Mouse (Mus musculus): ENCODE data around the gene Gnptg. TPM values are rescaled to one million over a fixed set of nuclear protein-coding genes. Genes with fewer than 3 reads are reported as not detected.

Gene Gnptg
- polyA plus RNA-seq, 1 experiment from 2014 or later = 19.9 TPM

- ATAC-seq (ENCODE audit: low read depth) = peak; percentile 82
- WGBS (ENCODE audit: insufficient replicate concordance) = under 1% methylated on average over 50 of the region's 50 CpGs
- no peaks in the 10 kb centered on the region for H3K9me3 ChIP-seq (replicated peaks; ENCODE audit: control insufficient read depth, low read length)
- H3K4me1 ChIP-seq (ENCODE audit: control insufficient read depth, low read depth, low read length) = peaks cover 34% of the 10 kb centered on the region
- peak within 1 kb of the TSS; percentile 98 for H3K4me2 ChIP-seq (ENCODE audit: low read depth, low read length)
- no peaks in the 10 kb centered on the region; the same call in 1 of the 2 replicates for H3K27me3 ChIP-seq (ENCODE audit: control insufficient read depth, insufficient read depth, low read depth, low read length)
- H3K27ac ChIP-seq (ENCODE audit: low read length) = peak within 1 kb of the TSS; percentile 93
- H3K9ac ChIP-seq (ENCODE audit: low read depth, low read length) = peak within 1 kb of the TSS; percentile 84
- H3K4me3 ChIP-seq (ENCODE audit: low read depth, low read length) = peak within 1 kb of the TSS; percentile 96
- no peaks in the 10 kb centered on the region for H3K36me3 ChIP-seq (ENCODE audit: control insufficient read depth, insufficient read depth)
Measured at GRCm38 (mm10) chr17:25184129-25184691, 55.7 kb downstream of the Gnptg start, which contains the start of gene BC003965. TSS of gene BC003965 (plus strand) at chr17:25184554.

Small RNAs within 50 kb of the gene (microRNA-seq; reads per million reads assigned to microRNA genes)
- gene Mir3547 = not detected

Other genes starting within 250 kb of the Gnptg start
- gene Cramp1l, start 224.3 kb downstream of the Gnptg start, polyA plus RNA-seq (2015; fragmentation: Nextera tagmentation; extraction: Ambion mirVana) = 2.7 and 2.9 TPM in 2 replicates
- 145 and 146 TPM in 2 replicates for gene Ift140, start 224.0 kb downstream of the Gnptg start, polyA plus RNA-seq (2015; fragmentation: Nextera tagmentation; extraction: Ambion mirVana)
- 6.2 and 7.3 TPM in 2 replicates for gene Tmem204, start 156.5 kb downstream of the Gnptg start, polyA plus RNA-seq (2015; fragmentation: Nextera tagmentation; extraction: Ambion mirVana)
- gene Telo2, start 124.2 kb downstream of the Gnptg start, polyA plus RNA-seq (2015; fragmentation: Nextera tagmentation; extraction: Ambion mirVana) = 12.2 TPM in 2 replicates
- gene Ptx4, start 119.4 kb downstream of the Gnptg start, polyA plus RNA-seq (2015; fragmentation: Nextera tagmentation; extraction: Ambion mirVana) = not detected in 2 replicates
- gene Clcn7, start 106.7 kb downstream of the Gnptg start, polyA plus RNA-seq (2015; fragmentation: Nextera tagmentation; extraction: Ambion mirVana) = 9.9 and 10.3 TPM in 2 replicates
- 0.04 TPM in 1 of 2 replicates, not detected in the other for gene Ccdc154, start 77.7 kb downstream of the Gnptg start, polyA plus RNA-seq (2015; fragmentation: Nextera tagmentation; extraction: Ambion mirVana)
- gene Gm38655, start 64.7 kb downstream of the Gnptg start, polyA plus RNA-seq (2015; fragmentation: Nextera tagmentation; extraction: Ambion mirVana) = not detected in 2 replicates
- gene BC003965, start 55.6 kb downstream of the Gnptg start, polyA plus RNA-seq (2015; fragmentation: Nextera tagmentation; extraction: Ambion mirVana) = 14.2 and 15.1 TPM in 2 replicates
- 6.8 and 7.9 TPM in 2 replicates for gene Unkl, start 51.7 kb downstream of the Gnptg start, polyA plus RNA-seq (2015; fragmentation: Nextera tagmentation; extraction: Ambion mirVana)
- 14.7 and 15.0 TPM in 2 replicates for gene Tsr3, start within 50 bp of the Gnptg start, polyA plus RNA-seq (2015; fragmentation: Nextera tagmentation; extraction: Ambion mirVana)
- 0.46 and 0.57 TPM in 2 replicates for gene Baiap3, start 16.2 kb upstream of the Gnptg start, polyA plus RNA-seq (2015; fragmentation: Nextera tagmentation; extraction: Ambion mirVana)
- gene Ube2i, start 34.5 kb upstream of the Gnptg start, polyA plus RNA-seq (2015; fragmentation: Nextera tagmentation; extraction: Ambion mirVana) = 205 and 211 TPM in 2 replicates
- gene Prss34, start 58.3 kb upstream of the Gnptg start, polyA plus RNA-seq (2015; fragmentation: Nextera tagmentation; extraction: Ambion mirVana) = 3.4 and 4.9 TPM in 2 replicates
- gene Prss28, start 68.5 kb upstream of the Gnptg start, polyA plus RNA-seq (2015; fragmentation: Nextera tagmentation; extraction: Ambion mirVana) = not detected in 2 replicates
- gene Prss29, start 78.5 kb upstream of the Gnptg start, polyA plus RNA-seq (2015; fragmentation: Nextera tagmentation; extraction: Ambion mirVana) = not detected in 2 replicates
- gene Tpsab1, start 105.4 kb upstream of the Gnptg start, polyA plus RNA-seq (2015; fragmentation: Nextera tagmentation; extraction: Ambion mirVana) = not detected in 2 replicates
- gene Tpsb2, start 126.2 kb upstream of the Gnptg start, polyA plus RNA-seq (2015; fragmentation: Nextera tagmentation; extraction: Ambion mirVana) = 0.47 and 0.65 TPM in 2 replicates
- gene Tpsg1, start 129.1 kb upstream of the Gnptg start, polyA plus RNA-seq (2015; fragmentation: Nextera tagmentation; extraction: Ambion mirVana) = 0.44 and 0.51 TPM in 2 replicates
- 0.17 and 0.22 TPM in 2 replicates for gene Cacna1h, start 193.7 kb upstream of the Gnptg start, polyA plus RNA-seq (2015; fragmentation: Nextera tagmentation; extraction: Ambion mirVana)
- 0.05 and 0.07 TPM in 2 replicates for gene Tekt4, start 214.5 kb upstream of the Gnptg start, polyA plus RNA-seq (2015; fragmentation: Nextera tagmentation; extraction: Ambion mirVana)